Mouse (Mus musculus) hindbrain, embryonic 12.5 days (tissue): ENCODE data around the gene Gyg. TPM values are rescaled to one million over a fixed set of nuclear protein-coding genes. Genes with fewer than 3 reads are reported as not detected.

Source experiments
- ATAC-seq: fragments of 200-750 bp; cut with Nextera tagmentation; 2 replicates; pipeline ENCODE4 v1.8.0; 2017; ENCODE audit warnings: moderate TSS enrichment; ENCODE audit not compliant: low FRiP score
- H3K27ac ChIP-seq: fragments of 300-500 bp; sonication (generic); 2 replicates; pipeline ENCODE4 v1.5.1; 2016; ENCODE audit warnings: mild to moderate bottlenecking
- H3K27me3 ChIP-seq: fragments of 300-500 bp; sonication (generic); 2 replicates; pipeline ENCODE4 v1.6.1; 2016; ENCODE audit warnings: mild to moderate bottlenecking
- H3K36me3 ChIP-seq: fragments of 300-500 bp; sonication (generic); 2 replicates; pipeline ENCODE4 v1.6.1; 2016; ENCODE audit warnings: mild to moderate bottlenecking
- H3K4me1 ChIP-seq: fragments of 300-500 bp; sonication (generic); 2 replicates; pipeline ENCODE4 v1.6.1; 2016
- H3K4me2 ChIP-seq: fragments of 300-500 bp; sonication (generic); replicated peaks from 2 replicates; pipeline ENCODE4 v1.6.1; 2016; ENCODE audit warnings: mild to moderate bottlenecking
- H3K4me3 ChIP-seq: fragments of 300-500 bp; sonication (generic); 2 replicates; pipeline ENCODE4 v1.5.1; 2016; ENCODE audit warnings: mild to moderate bottlenecking
- H3K9ac ChIP-seq: fragments of 300-500 bp; sonication (generic); 2 replicates; pipeline ENCODE4 v1.6.1; 2016; ENCODE audit warnings: mild to moderate bottlenecking, moderate library complexity
- H3K9me3 ChIP-seq: fragments of 300-500 bp; sonication (generic); replicated peaks from 2 replicates; pipeline ENCODE4 v1.6.1; 2016; ENCODE audit warnings: mild to moderate bottlenecking
- WGBS: fragments of 180-500 bp; shearing (Covaris S2); methylation state at CpG from one replicate; pipeline ENCODE4 v1.1.7; 2016; 5-methylcytosine and 5-hydroxymethylcytosine counted together
- polyA plus RNA-seq: library from polyadenylated mRNA; unstranded; fragments of >200 nt; fragmentation: Nextera tagmentation; extraction: Ambion mirVana; gene quantifications from 2 replicates; pipeline ENCODE4 v1.2.1, GENCODE M21; 2016

Gyg gene
- polyA plus RNA-seq, 1 experiment from 2014 or later: 27.7 TPM

- ATAC-seq: no peak
- H3K4me3 ChIP-seq: no peak overlapping the region
- no peaks in the 10 kb centered on the region for H3K4me1 ChIP-seq
- 47% methylated on average over 2 of the region's 2 CpGs for WGBS
- no peak overlapping the region for H3K4me2 ChIP-seq
- H3K27me3 ChIP-seq: no peaks in the 10 kb centered on the region
- no peaks in the 10 kb centered on the region for H3K36me3 ChIP-seq
- no peaks in the 10 kb centered on the region for H3K9me3 ChIP-seq
- H3K27ac ChIP-seq: no peak overlapping the region
- H3K9ac ChIP-seq: no peak overlapping the region
These were observed 10.7 kb downstream of the Gyg start for GRCm38 (mm10) chr3:20144401-20144800.

DNA sequence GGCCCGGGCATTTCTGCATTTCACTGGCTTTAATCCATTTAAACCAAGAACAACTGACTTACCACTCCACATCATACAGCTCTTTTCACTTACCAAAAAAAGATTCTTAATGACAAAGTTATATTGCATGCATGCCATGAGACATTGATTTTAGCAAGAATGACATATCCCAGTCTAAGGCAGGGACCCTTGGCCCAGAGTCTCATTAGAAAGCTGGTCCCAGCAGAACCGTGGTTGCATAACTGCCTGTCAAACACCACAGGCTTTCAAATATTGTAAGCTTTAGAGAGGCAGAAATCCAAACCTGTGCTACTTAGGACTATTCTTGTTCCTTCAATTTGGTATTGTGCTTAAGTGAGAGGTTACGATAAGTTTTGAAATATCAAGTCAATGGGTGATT, 11.4 kb downstream of the Gyg start:
- no peak for ATAC-seq
- H3K36me3 ChIP-seq: no peaks in the 10 kb centered on the region
- H3K9ac ChIP-seq: no peak overlapping the region
- no peaks in the 10 kb centered on the region for H3K9me3 ChIP-seq
- 88% methylated on average over 3 of the region's 3 CpGs for WGBS
- H3K4me3 ChIP-seq: no peak overlapping the region
- H3K4me1 ChIP-seq: no peaks in the 10 kb centered on the region
- no peaks in the 10 kb centered on the region for H3K27me3 ChIP-seq
- no peak overlapping the region for H3K4me2 ChIP-seq
- H3K27ac ChIP-seq: no peak overlapping the region

GRCm38 (mm10) chr3:20142576-20142975, 12.5 kb downstream of the Gyg start:
- H3K27me3 ChIP-seq: no peaks in the 10 kb centered on the region
- H3K9me3 ChIP-seq: no peaks in the 10 kb centered on the region
- H3K4me3 ChIP-seq: no peak overlapping the region
- ATAC-seq: no peak
- 76% methylated on average over 3 of the region's 3 CpGs for WGBS
- H3K9ac ChIP-seq: no peak overlapping the region
- H3K4me1 ChIP-seq: no peaks in the 10 kb centered on the region
- H3K4me2 ChIP-seq: no peak overlapping the region
- no peaks in the 10 kb centered on the region for H3K36me3 ChIP-seq
- H3K27ac ChIP-seq: no peak overlapping the region

GRCm38 (mm10) chr3:20142101-20142500, 13.0 kb downstream of the Gyg start:
- WGBS: 84% methylated on average over 2 of the region's 2 CpGs
- ATAC-seq: no peak
- Histone ChIP-seq H3K4me1 (no peaks in the 10 kb centered on the region), H3K9ac (no peak overlapping the region), H3K9me3 (no peaks in the 10 kb centered on the region), H3K4me2 (no peak overlapping the region), H3K4me3 (no peak overlapping the region), H3K27ac (no peak overlapping the region), H3K36me3 (no peaks in the 10 kb centered on the region), H3K27me3 (no peaks in the 10 kb centered on the region)

DNA sequence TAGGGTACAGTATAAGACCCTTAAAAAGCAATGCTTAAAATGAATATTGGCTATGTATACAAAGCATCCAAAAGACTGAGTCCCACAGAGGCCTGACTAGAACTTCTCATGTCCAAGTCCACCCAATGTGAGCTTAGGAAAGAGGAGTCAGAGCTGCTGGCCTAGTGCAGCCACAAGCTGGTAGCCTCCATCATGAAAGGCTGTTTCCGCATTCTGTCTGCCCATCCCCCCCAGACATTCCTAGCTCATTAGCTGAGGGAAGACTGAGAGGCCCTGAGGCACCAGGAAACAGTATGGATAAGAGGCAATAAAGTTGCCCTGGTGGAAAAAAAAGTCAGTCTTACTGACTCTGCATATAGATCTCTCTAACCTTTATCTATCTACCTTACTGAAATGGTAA, 13.4 kb downstream of the Gyg start:
- no peaks in the 10 kb centered on the region for H3K36me3 ChIP-seq
- no peaks in the 10 kb centered on the region for H3K4me1 ChIP-seq
- H3K27me3 ChIP-seq: no peaks in the 10 kb centered on the region
- no peak overlapping the region for H3K27ac ChIP-seq
- no peak overlapping the region for H3K4me3 ChIP-seq
- H3K9me3 ChIP-seq: no peaks in the 10 kb centered on the region
- no peak overlapping the region for H3K4me2 ChIP-seq
- no peak overlapping the region for H3K9ac ChIP-seq
- 27% methylated on average over 1 of the region's 1 CpGs for WGBS
- ATAC-seq: no peak

DNA sequence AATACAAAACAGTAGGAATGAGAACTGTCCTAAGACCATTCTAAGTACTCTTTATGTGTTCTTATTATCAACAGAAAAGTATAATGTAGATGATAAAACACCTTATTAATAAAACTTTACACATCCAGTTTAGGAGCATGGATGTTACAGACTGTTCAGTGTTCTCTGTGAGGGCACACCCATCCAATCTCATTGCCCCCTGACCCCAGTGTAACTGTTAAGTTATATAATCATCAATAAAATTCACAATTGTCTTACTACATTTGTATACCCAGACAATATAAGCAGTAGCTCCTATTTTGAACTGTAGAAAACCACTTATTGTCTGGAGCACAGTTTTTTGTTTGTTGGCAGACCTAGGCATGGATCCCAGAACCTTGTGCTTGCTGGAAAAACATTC, 13.9 kb downstream of the Gyg start:
- no peak overlapping the region for H3K27ac ChIP-seq
- no peaks in the 10 kb centered on the region for H3K9me3 ChIP-seq
- no peaks in the 10 kb centered on the region for H3K4me1 ChIP-seq
- no peak overlapping the region for H3K4me2 ChIP-seq
- no peaks in the 10 kb centered on the region for H3K36me3 ChIP-seq
- H3K4me3 ChIP-seq: no peak overlapping the region
- ATAC-seq: no peak
- H3K27me3 ChIP-seq: no peaks in the 10 kb centered on the region
- no peak overlapping the region for H3K9ac ChIP-seq

GRCm38 (mm10) chr3:20136868-20137581, 18.1 kb downstream of the Gyg start:
- Histone ChIP-seq H3K4me1 (no peaks in the 10 kb centered on the region), H3K4me2 (no peak overlapping the region), H3K9ac (no peak overlapping the region), H3K36me3 (no peaks in the 10 kb centered on the region), H3K27me3 (no peaks in the 10 kb centered on the region), H3K27ac (no peak overlapping the region), H3K9me3 (no peaks in the 10 kb centered on the region), H3K4me3 (no peak overlapping the region)
- no peak for ATAC-seq
- WGBS: 92% methylated on average over 9 of the region's 9 CpGs

DNA sequence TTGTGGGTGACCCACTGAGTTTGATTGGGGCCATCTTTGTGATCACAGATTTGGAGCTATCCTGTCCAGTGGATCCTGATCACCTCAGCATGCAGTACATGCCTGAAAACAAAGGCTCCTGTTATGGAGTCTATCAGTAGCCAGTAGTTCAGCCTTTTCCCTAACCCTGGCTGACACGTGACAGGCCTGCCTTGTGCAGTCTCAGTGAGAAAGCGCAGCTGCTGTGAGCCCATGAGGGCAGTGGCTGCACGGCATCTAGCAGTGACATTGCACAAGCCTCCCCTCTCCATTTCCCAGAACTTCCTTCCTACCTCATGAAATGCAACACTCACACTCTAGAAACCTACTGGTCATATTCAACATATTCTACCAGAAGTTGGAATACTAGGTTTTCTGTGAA, 20.6 kb downstream of the Gyg start:
- Histone ChIP-seq H3K9me3 (no peaks in the 10 kb centered on the region), H3K4me2 (no peak overlapping the region), H3K4me3 (no peak overlapping the region), H3K27me3 (no peaks in the 10 kb centered on the region), H3K9ac (no peak overlapping the region), H3K4me1 (no peaks in the 10 kb centered on the region), H3K36me3 (no peaks in the 10 kb centered on the region), H3K27ac (no peak overlapping the region)
- ATAC-seq: no peak
- WGBS: 79% methylated on average over 3 of the region's 3 CpGs

DNA sequence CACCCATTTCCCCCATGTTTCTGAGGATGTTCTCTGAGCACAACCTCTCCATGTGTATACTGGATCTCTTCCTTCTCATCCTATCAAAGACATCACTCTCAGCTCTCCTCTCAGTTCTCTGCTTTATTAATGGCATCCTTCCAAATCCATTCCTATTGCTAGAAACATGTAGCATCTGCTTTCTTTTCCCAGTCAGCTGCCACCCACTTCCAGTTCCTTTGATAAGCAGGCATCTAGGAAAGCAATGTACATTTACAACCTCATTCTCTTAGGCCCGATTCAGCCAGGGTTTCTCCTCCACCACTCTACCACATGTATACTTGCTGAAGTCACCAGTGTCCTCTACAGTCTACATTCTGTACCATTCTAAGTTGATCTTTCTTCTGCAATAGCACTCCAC, 21.4 kb downstream of the Gyg start:
- H3K9ac ChIP-seq: no peak overlapping the region
- H3K4me1 ChIP-seq: no peaks in the 10 kb centered on the region
- 92% methylated on average over 1 of the region's 1 CpGs for WGBS

GRCm38 (mm10) chr3:20132731-20133130, 22.4 kb downstream of the Gyg start:
- Histone ChIP-seq H3K9me3 (no peaks in the 10 kb centered on the region), H3K36me3 (no peaks in the 10 kb centered on the region), H3K27ac (no peak overlapping the region), H3K27me3 (no peaks in the 10 kb centered on the region), H3K4me2 (no peak overlapping the region), H3K4me3 (no peak overlapping the region), H3K9ac (no peak overlapping the region), H3K4me1 (no peaks in the 10 kb centered on the region)
- no peak for ATAC-seq
- 100% methylated on average over 1 of the region's 1 CpGs for WGBS

More for the DNA sequence above, 21.4 kb downstream of the Gyg start:
- ATAC-seq: no peak
- Histone ChIP-seq H3K9me3 (no peaks in the 10 kb centered on the region), H3K27ac (no peak overlapping the region), H3K4me3 (no peak overlapping the region), H3K4me2 (no peak overlapping the region), H3K27me3 (no peaks in the 10 kb centered on the region), H3K36me3 (no peaks in the 10 kb centered on the region)

- no peak overlapping the region for H3K27ac ChIP-seq
- H3K9me3 ChIP-seq: no peaks in the 10 kb centered on the region
- no peak overlapping the region for H3K9ac ChIP-seq
- no peaks in the 10 kb centered on the region for H3K36me3 ChIP-seq
- no peaks in the 10 kb centered on the region for H3K27me3 ChIP-seq
- WGBS: 89% methylated on average over 2 of the region's 2 CpGs
- no peak for ATAC-seq
- no peak overlapping the region for H3K4me3 ChIP-seq
- H3K4me1 ChIP-seq: no peaks in the 10 kb centered on the region
- no peak overlapping the region for H3K4me2 ChIP-seq
These were observed 23.8 kb downstream of the Gyg start for GRCm38 (mm10) chr3:20131350-20131720.

DNA sequence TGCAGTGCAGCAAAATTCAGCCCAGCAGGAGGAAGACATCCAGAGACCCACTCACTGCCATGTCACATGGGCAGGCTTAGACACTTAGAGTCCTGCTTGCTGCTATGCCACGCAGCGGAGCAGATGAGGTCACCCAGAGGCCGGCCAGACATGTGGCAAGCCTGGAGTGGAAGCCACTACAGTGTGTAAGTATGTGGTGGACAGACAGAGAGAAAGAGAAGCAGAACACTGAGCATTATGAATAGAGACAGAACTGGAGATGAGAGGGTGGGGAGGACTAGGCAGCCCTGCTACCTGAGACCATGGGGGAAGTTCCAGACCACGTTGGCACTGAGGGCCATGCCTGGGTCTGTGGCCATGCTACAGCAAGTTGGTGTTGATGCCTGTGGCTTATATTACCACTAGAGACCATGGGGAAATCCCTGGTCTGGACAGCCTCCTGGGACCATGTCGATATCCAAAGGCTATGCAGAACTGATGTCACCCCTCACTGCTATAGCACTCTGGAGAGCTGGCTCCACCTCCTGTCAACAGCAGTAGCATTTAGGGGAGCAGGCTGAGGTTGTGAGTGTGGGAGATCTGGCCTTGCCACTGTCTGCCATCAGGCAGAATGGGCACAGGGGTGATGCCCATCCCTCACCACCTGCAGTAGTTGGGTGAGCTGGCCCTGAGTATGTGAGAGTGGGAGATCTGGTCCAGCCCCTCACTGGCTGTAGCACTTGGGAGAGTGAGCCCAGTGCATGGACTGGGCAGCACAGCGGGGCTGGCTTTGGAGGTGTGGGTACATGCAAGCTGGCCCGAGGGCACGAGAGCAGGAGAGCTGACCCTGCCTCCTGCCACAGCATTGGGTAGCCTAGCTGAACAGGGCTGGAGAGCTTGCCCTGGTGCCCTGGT, 24.4 kb downstream of the Gyg start:
- Histone ChIP-seq H3K9ac (no peak overlapping the region), H3K27ac (no peak overlapping the region), H3K36me3 (no peaks in the 10 kb centered on the region), H3K4me1 (no peaks in the 10 kb centered on the region), H3K27me3 (no peaks in the 10 kb centered on the region), H3K9me3 (no peaks in the 10 kb centered on the region), H3K4me2 (no peak overlapping the region), H3K4me3 (no peak overlapping the region)
- 95% methylated on average over 8 of the region's 8 CpGs for WGBS
- 0 out of 2 replicates have a peak, but pooled peaks have one; percentile 40 for ATAC-seq

- H3K4me1 ChIP-seq: no peaks in the 10 kb centered on the region
- no peak overlapping the region for H3K27ac ChIP-seq
- WGBS: 85% methylated on average over 5 of the region's 5 CpGs
- no peaks in the 10 kb centered on the region for H3K9me3 ChIP-seq
- no peak overlapping the region for H3K4me3 ChIP-seq
- ATAC-seq: no peak
- H3K9ac ChIP-seq: no peak overlapping the region
- no peaks in the 10 kb centered on the region for H3K36me3 ChIP-seq
- no peak overlapping the region for H3K4me2 ChIP-seq
- H3K27me3 ChIP-seq: no peaks in the 10 kb centered on the region
These were observed 25.6 kb downstream of the Gyg start for GRCm38 (mm10) chr3:20129491-20129890.
